Mouse (Mus musculus) embryonic facial prominence, embryonic 11.5 days (tissue): ENCODE results near the gene Rxfp2. TPM values are rescaled to one million over a fixed set of nuclear protein-coding genes. Genes with fewer than 3 reads are reported as not detected.

Experiments
- ATAC-seq: fragments of 200-750 bp; cut with Nextera tagmentation; replicated peaks from 2 replicates; pipeline ENCODE4 v1.8.0; 2017; ENCODE audit warnings: low read depth; ENCODE audit not compliant: insufficient number of reproducible peaks, low FRiP score, low TSS enrichment
- DNase-seq: peaks from one replicate; pipeline ENCODE4 v3.0.0-alpha.2; 2015; ENCODE audit warnings: low spot score
- H3K27ac ChIP-seq: fragments of 300-500 bp; sonication (generic); replicated peaks from 2 replicates; pipeline ENCODE4 v1.5.1; 2014; ENCODE audit warnings: mild to moderate bottlenecking, low read depth, low read length, control low read depth
- H3K27me3 ChIP-seq: fragments of 300-500 bp; sonication (generic); 2 replicates; pipeline ENCODE4 v1.6.1; 2014; ENCODE audit warnings: mild to moderate bottlenecking, low read length, moderate library complexity, mixed read lengths; ENCODE audit not compliant: control insufficient read depth, insufficient read depth
- H3K36me3 ChIP-seq: fragments of 300-500 bp; sonication (generic); replicated peaks from 2 replicates; pipeline ENCODE4 v1.6.1; 2014; ENCODE audit warnings: low read depth, mild to moderate bottlenecking, low read length, moderate library complexity, mixed read lengths; ENCODE audit not compliant: control insufficient read depth, insufficient read depth
- H3K4me1 ChIP-seq: fragments of 300-500 bp; sonication (generic); 2 replicates; pipeline ENCODE4 v1.6.1; 2014; ENCODE audit warnings: low read length, mixed read lengths; ENCODE audit not compliant: control insufficient read depth, insufficient read depth
- H3K4me2 ChIP-seq: fragments of 300-500 bp; sonication (generic); 2 replicates; pipeline ENCODE4 v1.6.1; 2014; ENCODE audit warnings: low read depth, mild to moderate bottlenecking, control low read depth, low read length, moderate library complexity
- H3K4me3 ChIP-seq: fragments of 300-500 bp; sonication (generic); 2 replicates; pipeline ENCODE4 v1.5.1; 2014; ENCODE audit warnings: low read depth, low read length, control low read depth
- H3K9ac ChIP-seq: fragments of 300-500 bp; sonication (generic); replicated peaks from 2 replicates; pipeline ENCODE4 v1.6.1; 2014; ENCODE audit warnings: mild to moderate bottlenecking, control low read depth, low read length
- H3K9me3 ChIP-seq: fragments of 300-500 bp; sonication (generic); replicated peaks from 2 replicates; pipeline ENCODE4 v1.6.1; 2016; ENCODE audit warnings: mild to moderate bottlenecking, low read length, inconsistent platforms, mixed read lengths; ENCODE audit not compliant: control insufficient read depth
- whole genome bisulfite sequencing: fragments of 180-500 bp; shearing (Covaris S2); extraction: QIAGEN DNeasy Blood & Tissue Kit; methylation state at CpG from one replicate; pipeline ENCODE4 v1.1.7; 2014; 5-methylcytosine and 5-hydroxymethylcytosine counted together
- polyA plus RNA-seq: library from polyadenylated mRNA; unstranded; fragments of >200 nt; fragmentation: Nextera tagmentation; extraction: Ambion mirVana; gene quantifications from 2 replicates; pipeline ENCODE4 v1.2.1, GENCODE M21; 2014

The Rxfp2 gene
- polyA plus RNA-seq, 1 experiment from 2014 or later: 0.41 TPM

DNA sequence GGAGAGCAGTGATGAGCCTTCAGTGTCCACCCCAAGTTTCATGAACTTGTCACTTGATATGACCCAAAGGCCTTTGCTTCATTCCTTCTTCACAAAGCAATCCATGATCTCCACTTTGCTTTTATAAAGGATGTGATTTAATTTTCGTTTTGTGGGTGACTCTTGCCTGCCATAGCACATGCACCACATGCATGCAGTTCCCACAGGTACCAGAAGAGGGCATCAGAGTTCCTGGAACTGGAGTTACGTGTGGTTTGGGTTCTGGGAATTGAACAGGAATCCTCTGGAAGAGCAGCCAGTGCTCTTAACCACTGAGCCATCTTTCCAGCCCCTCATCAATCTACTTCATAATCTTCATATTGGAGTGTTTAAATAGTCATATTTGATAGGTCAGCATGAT is 26.1 kb downstream of the Rxfp2 start:
- Histone ChIP-seq H3K36me3 (no peaks in the 10 kb centered on the region), H3K4me1 (no peaks in the 10 kb centered on the region), H3K4me3 (no peak overlapping the region), H3K27ac (no peak overlapping the region), H3K27me3 (no peaks in the 10 kb centered on the region), H3K9ac (no peak overlapping the region), H3K4me2 (no peak overlapping the region), H3K9me3 (no peaks in the 10 kb centered on the region)
- ATAC-seq: no peak
- no peak for DNase-seq
- 78% methylated on average over 2 of the region's 2 CpGs for WGBS

DNA sequence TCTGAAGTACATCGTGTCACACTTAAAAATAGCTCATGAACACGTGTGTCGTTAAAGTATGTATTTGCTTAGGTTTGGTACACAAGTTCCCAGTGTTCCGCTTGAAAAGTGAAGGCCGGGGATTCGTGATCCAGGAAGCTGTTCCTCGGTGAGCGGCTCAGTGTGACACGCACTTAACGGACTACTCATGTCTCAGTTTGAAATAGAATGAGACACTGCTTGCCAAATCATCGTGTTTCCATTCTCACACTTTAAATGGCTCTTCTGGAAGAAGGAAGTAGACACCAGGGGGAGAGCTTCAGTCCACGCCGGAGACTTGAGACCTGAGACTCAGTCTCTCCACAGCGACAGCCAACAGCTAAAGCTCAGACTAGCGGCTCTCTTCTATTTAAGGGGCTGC is 28.0 kb downstream of the Rxfp2 start:
- DNase-seq (no peak), ATAC-seq (no peak)
- WGBS: 81% methylated on average over 15 of the region's 15 CpGs
- H3K4me3 ChIP-seq: no peak overlapping the region
- H3K36me3 ChIP-seq: no peaks in the 10 kb centered on the region
- H3K27me3 ChIP-seq: no peaks in the 10 kb centered on the region
- H3K9me3 ChIP-seq: no peaks in the 10 kb centered on the region
- H3K9ac ChIP-seq: no peak overlapping the region
- no peaks in the 10 kb centered on the region for H3K4me1 ChIP-seq
- H3K4me2 ChIP-seq: no peak overlapping the region
- no peak overlapping the region for H3K27ac ChIP-seq

DNA sequence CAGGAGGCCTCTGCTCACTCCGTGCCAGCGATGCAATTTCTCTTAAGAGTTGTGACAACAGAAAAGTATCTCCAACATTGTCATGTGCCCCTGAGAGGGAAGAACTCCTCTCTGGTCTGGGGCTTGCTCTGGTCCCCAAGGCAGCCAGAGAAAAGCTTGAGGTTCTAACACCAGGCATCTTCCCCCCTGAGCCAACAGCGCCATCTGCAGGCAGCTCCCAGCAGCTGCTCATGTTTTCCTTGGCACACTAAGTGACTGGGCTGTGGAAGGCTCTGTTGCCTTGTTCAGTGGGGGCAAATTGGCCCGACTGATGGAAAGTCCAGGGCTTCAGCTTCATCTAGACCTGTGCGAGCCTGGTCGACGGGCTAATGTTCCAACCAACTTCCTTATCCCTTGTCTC is 31.5 kb downstream of the Rxfp2 start:
- ATAC-seq (no peak), DNase-seq (peak; percentile 14)
- WGBS: 56% methylated on average over 7 of the region's 7 CpGs
- Histone ChIP-seq H3K9me3 (no peaks in the 10 kb centered on the region), H3K36me3 (no peaks in the 10 kb centered on the region), H3K27me3 (no peaks in the 10 kb centered on the region), H3K4me2 (no peak overlapping the region), H3K9ac (no peak overlapping the region), H3K27ac (no peak overlapping the region), H3K4me1 (no peaks in the 10 kb centered on the region), H3K4me3 (no peak overlapping the region)

DNA sequence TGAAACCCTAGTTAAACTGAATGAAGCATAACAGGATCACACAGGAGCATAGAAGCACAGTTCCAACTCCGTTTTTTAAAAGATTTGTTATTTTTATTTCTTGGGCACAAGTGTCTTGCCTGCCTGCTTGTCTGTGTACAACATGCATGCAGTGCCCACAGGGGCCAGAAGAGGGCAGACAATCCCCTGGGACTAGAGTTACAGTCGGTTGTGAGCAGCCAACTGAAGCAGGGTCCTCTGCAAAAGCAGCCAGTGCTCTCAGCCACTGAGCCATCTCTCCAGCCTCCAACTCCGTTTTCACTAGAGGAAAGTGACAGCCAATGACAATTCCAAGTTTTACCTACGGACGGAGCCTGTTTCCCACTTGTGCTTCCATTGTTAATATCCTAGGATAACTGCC is 33.4 kb downstream of the Rxfp2 start:
- Histone ChIP-seq H3K4me1 (no peaks in the 10 kb centered on the region), H3K27ac (no peak overlapping the region), H3K4me2 (no peak overlapping the region), H3K27me3 (no peaks in the 10 kb centered on the region), H3K36me3 (no peaks in the 10 kb centered on the region), H3K9ac (no peak overlapping the region), H3K9me3 (no peaks in the 10 kb centered on the region), H3K4me3 (no peak overlapping the region)
- 55% methylated on average over 5 of the region's 5 CpGs for WGBS
- DNase-seq (peak; percentile 56), ATAC-seq (no peak)

DNA sequence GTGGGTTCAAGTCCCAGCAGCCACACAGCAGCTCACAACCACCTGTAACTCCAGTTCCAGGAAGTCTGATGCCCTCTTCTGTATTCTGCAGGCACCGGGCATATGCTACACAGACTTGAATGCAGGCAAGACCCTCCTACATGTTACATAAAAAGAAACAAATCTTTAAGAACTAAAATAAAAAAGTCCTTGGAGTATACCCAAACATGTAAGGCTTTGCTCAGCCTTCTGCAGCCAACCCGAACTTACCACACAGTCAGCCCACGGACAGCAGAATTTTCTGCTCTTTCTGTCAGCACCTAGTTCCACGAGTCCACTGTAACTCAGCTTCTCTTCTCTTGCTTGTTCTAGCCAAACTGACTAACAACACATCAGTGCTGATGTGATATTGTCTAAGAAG is 34.8 kb downstream of the Rxfp2 start:
- ATAC-seq (no peak), DNase-seq (no peak)
- H3K4me1 ChIP-seq: no peaks in the 10 kb centered on the region
- H3K27ac ChIP-seq: no peak overlapping the region
- no peak overlapping the region for H3K4me3 ChIP-seq
- H3K36me3 ChIP-seq: no peaks in the 10 kb centered on the region
- no peak overlapping the region for H3K9ac ChIP-seq
- no peaks in the 10 kb centered on the region for H3K9me3 ChIP-seq
- no peaks in the 10 kb centered on the region for H3K27me3 ChIP-seq
- 91% methylated on average over 4 of the region's 4 CpGs for WGBS
- no peak overlapping the region for H3K4me2 ChIP-seq

DNA sequence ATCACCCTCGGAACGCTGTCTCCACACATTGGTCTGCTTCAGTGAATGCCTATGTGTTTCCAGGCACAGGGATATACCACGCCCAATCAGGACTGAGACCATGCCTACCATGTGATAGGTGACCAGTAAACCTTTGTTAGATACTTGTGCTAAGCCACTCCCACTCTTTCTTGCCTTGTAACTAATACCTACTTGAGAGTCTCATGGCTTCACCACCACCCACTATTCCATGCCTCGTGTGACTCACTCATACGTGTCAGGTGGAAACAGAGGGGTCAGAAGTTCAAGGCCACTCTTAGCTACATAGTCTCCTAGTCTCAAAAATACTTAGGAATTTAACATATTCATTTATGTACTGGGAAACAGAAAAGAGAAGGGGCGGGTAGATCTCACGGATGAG is 35.5 kb downstream of the Rxfp2 start:
- no peaks in the 10 kb centered on the region for H3K27me3 ChIP-seq
- H3K27ac ChIP-seq: no peak overlapping the region
- H3K4me3 ChIP-seq: no peak overlapping the region
- ATAC-seq (no peak), DNase-seq (no peak)
- H3K36me3 ChIP-seq: no peaks in the 10 kb centered on the region
- H3K9me3 ChIP-seq: no peaks in the 10 kb centered on the region
- no peaks in the 10 kb centered on the region for H3K4me1 ChIP-seq
- WGBS: 86% methylated on average over 7 of the region's 7 CpGs
- no peak overlapping the region for H3K4me2 ChIP-seq
- H3K9ac ChIP-seq: no peak overlapping the region

DNA sequence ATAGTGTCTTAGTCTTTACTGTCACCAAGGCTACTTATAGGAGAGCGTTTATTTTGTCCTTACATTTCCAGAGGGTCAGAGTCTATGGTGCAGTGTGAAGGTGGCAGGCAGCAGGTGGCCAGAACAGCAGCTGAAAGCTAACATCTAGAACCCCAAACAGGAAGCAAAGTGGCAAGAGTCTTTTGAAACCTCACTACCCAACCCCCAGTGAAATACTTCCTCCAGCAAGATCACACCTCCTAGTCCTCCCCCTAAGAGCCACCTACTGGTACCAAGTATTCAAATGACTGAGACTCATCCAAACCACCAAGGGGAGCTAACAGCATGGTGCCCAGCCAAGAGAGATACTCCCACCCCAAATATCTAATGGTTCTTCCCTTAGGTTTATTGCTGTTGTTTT is 36.8 kb downstream of the Rxfp2 start:
- Histone ChIP-seq H3K4me1 (no peaks in the 10 kb centered on the region), H3K9ac (no peak overlapping the region), H3K27ac (no peak overlapping the region), H3K27me3 (no peaks in the 10 kb centered on the region), H3K4me3 (no peak overlapping the region), H3K9me3 (no peaks in the 10 kb centered on the region), H3K4me2 (no peak overlapping the region), H3K36me3 (no peaks in the 10 kb centered on the region)
- ATAC-seq (no peak), DNase-seq (no peak)
- 89% methylated on average over 1 of the region's 1 CpGs for WGBS

DNA sequence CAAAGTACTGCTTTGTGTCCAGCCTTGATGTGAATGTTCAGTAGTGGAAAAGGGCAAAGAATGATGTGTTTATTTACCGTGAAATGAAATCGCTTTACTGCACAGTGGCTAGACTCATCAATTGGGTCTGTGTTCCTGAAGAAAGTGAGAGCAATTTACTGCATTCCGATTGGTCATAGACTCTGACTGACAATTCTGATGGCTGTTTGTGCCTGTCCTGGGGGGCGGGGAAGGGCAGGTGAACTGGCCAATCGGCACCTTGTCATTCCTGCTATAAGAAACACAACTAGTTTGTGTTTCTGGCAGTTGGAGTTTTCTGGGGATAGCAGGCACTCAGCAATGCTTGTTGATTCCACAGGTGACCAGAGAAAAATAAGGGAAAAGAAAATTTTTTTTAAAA is 37.6 kb downstream of the Rxfp2 start:
- Histone ChIP-seq H3K9ac (no peak overlapping the region), H3K36me3 (no peaks in the 10 kb centered on the region)
- 75% methylated on average over 5 of the region's 5 CpGs for WGBS

DNA sequence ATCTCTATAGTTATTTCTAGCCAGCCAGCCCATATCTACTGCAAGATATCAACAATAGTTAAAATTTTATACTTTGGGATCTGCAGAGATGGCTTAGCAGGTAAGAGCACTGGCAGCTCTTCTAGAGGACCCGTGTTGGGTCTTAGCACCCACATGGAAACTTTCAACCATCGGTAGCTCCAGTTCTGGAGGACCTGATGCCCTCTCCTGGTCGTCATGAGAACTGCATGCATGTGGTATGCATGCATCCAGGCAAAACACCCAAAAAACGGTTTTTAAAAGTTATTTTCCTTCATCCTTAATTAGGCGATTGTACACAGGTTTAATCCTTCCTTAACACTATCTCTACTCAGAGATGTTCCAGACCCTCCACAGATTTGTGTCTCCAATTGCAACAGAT is 40.4 kb downstream of the Rxfp2 start:
- Histone ChIP-seq H3K4me1 (no peaks in the 10 kb centered on the region), H3K9me3 (no peaks in the 10 kb centered on the region), H3K9ac (no peak overlapping the region), H3K27me3 (no peaks in the 10 kb centered on the region), H3K4me2 (no peak overlapping the region), H3K36me3 (no peaks in the 10 kb centered on the region), H3K4me3 (no peak overlapping the region), H3K27ac (no peak overlapping the region)
- 77% methylated on average over 5 of the region's 5 CpGs for WGBS
- ATAC-seq: no peak
- DNase-seq: no peak

More for the DNA sequence above, 37.6 kb downstream of the Rxfp2 start:
- no peak for ATAC-seq
- Histone ChIP-seq H3K27ac (no peak overlapping the region), H3K27me3 (no peaks in the 10 kb centered on the region), H3K9me3 (no peaks in the 10 kb centered on the region), H3K4me3 (no peak overlapping the region), H3K4me2 (no peak overlapping the region), H3K4me1 (no peaks in the 10 kb centered on the region)
- no peak for DNase-seq
